30 mouse cellular contexts compared by ENCODE assay signal in the genomic region with DNA sequence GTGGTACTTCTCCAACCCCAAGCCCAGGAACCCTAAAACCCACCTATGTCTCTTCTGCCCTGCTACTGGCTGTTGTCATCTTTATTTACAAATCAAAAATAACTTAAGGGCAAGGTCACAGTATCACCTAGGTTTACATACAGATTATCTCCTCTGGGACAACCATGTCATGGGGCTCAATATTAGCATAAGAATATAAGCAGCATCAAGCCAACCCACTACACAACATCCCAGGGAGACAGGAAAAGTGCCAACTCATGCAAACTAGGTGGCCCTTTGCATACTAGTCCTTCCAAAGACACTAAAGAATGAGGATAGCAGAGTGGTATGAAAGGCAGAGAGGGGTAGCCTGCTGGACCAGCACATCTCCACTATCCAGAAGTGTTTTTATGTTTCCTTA.
"Had no signal": no experiment of that assay in that cellular context is flagged by ENCODE, and none has a peak within 500 bp of the region (broad histone marks: within the 10 kb centered on the region; RNA-seq: fewer than 3 reads in every experiment).

No protein-coding gene starts in this region.

- ATAC-seq: hindbrain, embryonic 16.5 days; inflammation-experienced regulatory T-cells, adult 6 months; intestine, embryonic 15.5 days; intestine, postnatal 0 days; liver, postnatal 0 days had no signal

- H3K4me1 ChIP-seq: heart, embryonic 10.5 days; hindbrain, embryonic 10.5 days; hindbrain, embryonic 12.5 days; intestine, embryonic 15.5 days; limb, embryonic 10.5 days; limb, embryonic 12.5 days; liver, embryonic 13.5 days; liver, embryonic 15.5 days had no signal

- DNase-seq: gastrocnemius, adult 2 months; gastrocnemius, postnatal 10 days; gastrocnemius, postnatal 25 days; heart, adult 18-20 months; heart, postnatal 10 days; heart, postnatal 4 days; kidney, adult 18-20 months; kidney, adult 8-10 months; kidney, postnatal 10 days; kidney, postnatal 25 days; kidney, postnatal 4 days; layer of hippocampus, postnatal 36 days; liver; liver, embryonic 13.5 days; liver, postnatal 0 days had no signal

- H3K4me3 ChIP-seq: gastrocnemius, adult 2 months; heart, embryonic 10.5 days; heart, embryonic 12.5 days; hindbrain, embryonic 10.5 days; hindbrain, embryonic 12.5 days; intestine, embryonic 15.5 days; layer of hippocampus, adult 2 months; left cerebral cortex, adult 2 months; limb, embryonic 10.5 days; limb, embryonic 12.5 days; liver, embryonic 13.5 days; liver, embryonic 15.5 days had no signal

- H3K4me2 ChIP-seq: heart, embryonic 12.5 days; hindbrain, embryonic 12.5 days; hindbrain, embryonic 14.5 days; intestine, embryonic 15.5 days; limb, embryonic 12.5 days; liver, embryonic 11.5 days; liver, embryonic 13.5 days; liver, embryonic 15.5 days had no signal

- H3K27ac ChIP-seq: gastrocnemius, adult 2 months; heart, embryonic 10.5 days; hindbrain, embryonic 10.5 days; hindbrain, embryonic 12.5 days; hindbrain, embryonic 14.5 days; intestine, embryonic 15.5 days; layer of hippocampus, adult 2 months; left cerebral cortex, adult 2 months; limb, embryonic 10.5 days; limb, embryonic 12.5 days; liver, embryonic 13.5 days; liver, embryonic 15.5 days had no signal

- H3K9ac ChIP-seq: heart, embryonic 12.5 days; hindbrain, embryonic 12.5 days; hindbrain, embryonic 14.5 days; intestine, embryonic 15.5 days; limb, embryonic 12.5 days; liver, embryonic 13.5 days; liver, embryonic 15.5 days; liver, postnatal 0 days had no signal

- H3K9me3 ChIP-seq: heart, embryonic 10.5 days; heart, embryonic 12.5 days; hindbrain, embryonic 10.5 days; hindbrain, embryonic 12.5 days; intestine, embryonic 15.5 days; limb, embryonic 10.5 days; limb, embryonic 12.5 days; liver, embryonic 13.5 days; liver, embryonic 15.5 days had no signal

- H3K27me3 ChIP-seq: heart, embryonic 12.5 days; hindbrain, embryonic 12.5 days; intestine, embryonic 15.5 days; limb, embryonic 12.5 days; liver, embryonic 13.5 days; liver, embryonic 15.5 days had no signal
